Mouse (Mus musculus) MEL (cell line): ENCODE measurements around the gene Tmem62.

Experiments
- CTCF ChIP-seq, 3 experiments: IDR thresholded peaks in 2 of 3; conservative IDR thresholded peaks in 1 of 3; 2 replicates each; pipeline ENCODE4 v1.5.1; 2011 to 2012; ENCODE audit warnings: low read length in 3 of 3, low read depth in 2 of 3, mild to moderate bottlenecking in 2 of 3, improper control_type of control experiment in 1 of 3, inconsistent platforms in 1 of 3, mixed read lengths in 1 of 3, moderate library complexity in 1 of 3; ENCODE audit not compliant: control insufficient read depth in 1 of 3, insufficient read depth in 1 of 3, poor library complexity in 1 of 3, severe bottlenecking in 1 of 3
- MAX ChIP-seq: IDR thresholded peaks from 2 replicates; pipeline ENCODE4 v1.6.1; 2011; ENCODE audit warnings: low read length, improper control_type of control experiment
- MXI1 ChIP-seq: IDR thresholded peaks from 2 replicates; pipeline ENCODE4 v1.6.1; 2011; ENCODE audit warnings: mild to moderate bottlenecking, low read depth, low read length, improper control_type of control experiment
- RAD21 ChIP-seq: IDR thresholded peaks from 2 replicates; pipeline ENCODE4 v1.6.1; 2011; ENCODE audit warnings: mild to moderate bottlenecking, low read depth, low read length, improper control_type of control experiment
- USF1 ChIP-seq: IDR thresholded peaks from 2 replicates; pipeline ENCODE4 v1.6.1; 2014; ENCODE audit warnings: low read depth, mild to moderate bottlenecking, inconsistent platforms, low read length, improper control_type of control experiment, moderate library complexity
- ZC3H11A ChIP-seq: IDR thresholded peaks from 2 replicates; pipeline ENCODE4 v1.6.1; 2012; ENCODE audit warnings: low read depth, mild to moderate bottlenecking, inconsistent platforms, low read length, improper control_type of control experiment
- ZKSCAN1 ChIP-seq: IDR thresholded peaks from 2 replicates; pipeline ENCODE4 v1.6.1; 2012; ENCODE audit warnings: low read depth, mild to moderate bottlenecking, inconsistent platforms, low read length, improper control_type of control experiment, moderate library complexity

GRCm38 (mm10) chr2:121045653-121046052 lies 68.8 kb downstream of the Tmem62 start:
- TF ChIP-seq CTCF (IDR thresholded peaks at IDR 0.05 in 2 of 3, conservative IDR thresholded peaks at IDR 0.05 in 1 of 3; ENCODE audit: control insufficient read depth in 1 of 3, insufficient read depth in 1 of 3, low read depth in 2 of 3, low read length in 3 of 3, poor library complexity in 1 of 3, severe bottlenecking in 1 of 3) (no peak), ZKSCAN1 (no peak), RAD21 (no peak), MXI1 (no peak), ZC3H11A (no peak), USF1 (no peak), MAX (no peak)
